Mouse (Mus musculus) ovary, adult 18-20 months (tissue): ENCODE measurements around the gene Apon.
A peak's percentile ranks its signal among the peaks of the same experiment; 100 is the strongest.
"Not testable (repeated sequence)": the region's sequence is repeated elsewhere in the genome, so short reads cannot be mapped to it uniquely, and the experiment has no call there.

Source experiments
- DNase-seq: peaks from one replicate; pipeline ENCODE4 v3.0.0; 2022; ENCODE audit warnings: low spot score, mixed read lengths

Apon gene

DNA sequence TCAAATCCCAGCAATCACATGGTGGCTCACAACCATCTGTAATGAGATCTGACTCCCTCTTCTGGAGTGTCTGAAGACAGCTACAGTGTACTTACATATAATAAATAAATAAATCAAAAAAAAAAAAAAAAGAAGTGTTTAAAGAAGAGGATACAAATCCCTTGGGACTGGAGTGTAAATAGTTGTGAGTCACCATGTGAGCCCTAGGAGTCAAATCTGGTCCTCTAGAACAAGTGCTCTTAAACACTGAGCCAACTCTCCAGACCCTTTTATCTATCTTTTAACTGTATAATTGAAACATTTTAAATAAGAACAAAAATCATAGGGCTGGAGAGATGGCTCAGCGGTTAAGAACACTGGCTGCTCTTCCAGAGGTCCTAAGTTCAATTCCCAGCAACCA lies 21.5 kb downstream of the Apon start:
- not testable (repeated sequence) for DNase-seq

DNA sequence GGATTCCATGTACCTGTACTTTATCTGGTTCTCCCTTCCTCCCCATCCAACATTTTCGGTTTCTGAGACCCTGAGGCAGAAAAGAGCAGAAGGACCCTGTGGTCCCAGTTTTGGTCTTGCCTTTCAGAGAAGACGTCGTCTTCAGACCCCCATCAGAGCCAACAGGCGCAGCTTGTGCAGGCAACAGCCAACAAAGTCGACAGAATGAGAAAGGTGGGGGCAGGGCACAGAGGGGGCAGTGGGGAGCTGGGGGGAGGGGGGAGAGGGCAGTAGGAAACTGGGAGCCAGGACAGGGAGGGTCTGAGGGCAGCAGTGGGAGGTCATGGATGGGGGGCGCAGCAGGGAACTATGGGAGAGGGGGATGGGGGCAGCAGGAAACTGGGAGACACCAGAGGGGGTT lies 24.3 kb downstream of the Apon start:
- no peak for DNase-seq

DNA sequence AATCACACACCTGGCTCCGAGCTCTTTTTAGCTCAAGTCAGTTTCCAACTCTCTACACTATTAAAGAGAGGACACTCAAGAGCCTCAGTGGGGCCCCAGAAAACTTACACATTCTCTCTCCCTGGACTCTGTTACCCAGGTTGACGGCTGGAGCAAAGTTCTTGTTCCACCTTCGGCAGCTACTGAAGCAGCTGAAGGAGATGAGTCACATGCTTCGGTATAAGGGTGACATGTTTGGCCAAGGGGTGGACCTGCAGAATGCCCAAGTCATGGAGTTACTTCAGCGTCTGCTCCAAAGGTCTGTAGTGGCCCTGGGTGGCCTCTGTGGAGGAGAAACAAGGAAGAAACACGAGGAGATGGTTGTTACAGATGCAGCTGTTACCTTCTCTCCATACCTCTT lies 27.0 kb downstream of the Apon start:
- no peak for DNase-seq

DNA sequence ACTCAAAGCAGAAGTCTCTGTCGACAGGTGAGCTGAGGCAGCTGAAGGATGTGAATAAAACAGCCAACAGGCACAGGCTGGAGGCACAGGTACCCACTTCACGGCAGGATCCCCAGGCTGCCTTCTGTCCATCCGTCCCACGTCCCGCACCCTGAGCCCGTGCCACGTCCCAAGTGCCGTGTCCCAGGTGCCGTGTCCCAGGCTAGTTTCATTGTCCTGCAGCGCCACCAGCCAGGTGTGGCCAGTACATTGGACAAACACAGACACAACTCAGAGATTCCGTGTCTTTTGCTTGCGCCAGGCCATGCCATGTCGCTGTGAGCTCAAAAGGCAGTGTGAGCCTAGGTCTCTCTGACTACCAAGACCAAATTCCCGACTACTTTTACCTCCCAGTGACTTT lies 27.8 kb downstream of the Apon start:
- no peak for DNase-seq

- no peak for DNase-seq
Observed at GRCm38 (mm10) chr10:128282886-128283450, 29.1 kb downstream of the Apon start.

GRCm38 (mm10) chr10:128283604-128284579 lies 30.0 kb downstream of the Apon start:
- DNase-seq, result no peak

GRCm38 (mm10) chr10:128290594-128290993 lies 36.7 kb downstream of the Apon start:
- not testable (repeated sequence) for DNase-seq

GRCm38 (mm10) chr10:128296370-128297090 lies 42.6 kb downstream of the Apon start:
- DNase-seq, result no peak

DNA sequence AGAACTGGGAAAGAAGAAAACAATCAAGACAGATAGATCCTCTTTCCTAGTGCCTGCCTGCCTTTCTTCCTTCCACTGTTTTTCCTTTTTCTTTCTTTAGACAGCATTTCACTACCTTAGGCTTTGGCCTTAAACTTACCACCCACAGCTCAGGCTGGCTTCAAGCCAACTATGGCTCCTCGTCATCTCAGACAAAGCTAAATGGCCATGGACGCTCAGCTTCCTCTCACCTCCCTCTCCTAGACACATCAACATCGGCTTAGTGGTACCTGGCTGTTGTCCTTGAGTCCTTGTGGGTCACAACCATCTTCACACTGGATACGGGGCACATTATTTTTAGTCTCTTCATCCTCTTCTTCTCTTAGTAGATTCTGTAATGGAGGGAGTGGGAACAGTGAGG lies 43.3 kb downstream of the Apon start:
- DNase-seq, result no peak

GRCm38 (mm10) chr10:128297622-128298021 lies 43.7 kb downstream of the Apon start:
- DNase-seq, result no peak

DNA sequence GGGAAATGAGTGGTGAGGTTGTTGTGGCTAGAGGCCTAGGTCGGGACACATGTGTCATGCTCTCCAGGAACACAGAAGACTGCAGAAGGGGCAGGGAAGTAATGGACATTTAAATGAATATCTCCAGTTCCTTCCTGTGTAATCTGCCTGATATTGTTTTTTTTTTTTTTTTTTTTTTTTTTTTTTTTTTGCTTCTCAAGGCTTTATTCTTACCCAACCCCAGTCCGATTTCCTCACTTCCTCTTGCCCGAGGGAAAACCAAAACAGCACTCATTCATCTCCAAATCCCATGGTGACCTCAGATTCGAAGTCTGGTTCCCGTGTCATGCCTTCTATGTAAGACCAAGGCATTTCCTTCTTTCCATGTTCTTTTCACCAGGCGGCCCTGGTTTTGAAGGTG lies 44.3 kb downstream of the Apon start:
- DNase-seq, result no peak

- DNase-seq, result no peak
Observed at GRCm38 (mm10) chr10:128298702-128299171, 44.8 kb downstream of the Apon start, which contains the start of gene Il23a. Gene Il23a, minus strand, starts transcription at chr10:128298752.

DNA sequence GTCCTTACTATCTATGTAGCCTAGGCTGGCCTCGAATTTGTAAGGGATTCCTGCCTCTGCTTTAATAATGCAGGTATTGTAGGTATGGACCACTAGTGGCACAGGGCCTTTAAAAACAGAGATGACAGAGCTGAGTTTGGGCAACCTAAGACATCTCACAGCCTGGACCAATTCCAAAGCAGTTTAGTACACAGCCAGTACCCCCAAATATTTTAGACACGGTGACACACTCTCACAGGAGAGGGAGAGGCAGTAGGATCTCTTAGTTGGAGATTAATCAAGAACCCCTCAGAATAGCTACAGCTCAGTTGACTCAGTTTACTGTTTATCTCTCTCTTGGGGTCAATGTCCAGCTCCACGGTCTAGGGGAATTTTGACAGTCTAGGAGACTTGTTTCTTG lies 48.5 kb downstream of the Apon start:
- DNase-seq, result no peak

DNA sequence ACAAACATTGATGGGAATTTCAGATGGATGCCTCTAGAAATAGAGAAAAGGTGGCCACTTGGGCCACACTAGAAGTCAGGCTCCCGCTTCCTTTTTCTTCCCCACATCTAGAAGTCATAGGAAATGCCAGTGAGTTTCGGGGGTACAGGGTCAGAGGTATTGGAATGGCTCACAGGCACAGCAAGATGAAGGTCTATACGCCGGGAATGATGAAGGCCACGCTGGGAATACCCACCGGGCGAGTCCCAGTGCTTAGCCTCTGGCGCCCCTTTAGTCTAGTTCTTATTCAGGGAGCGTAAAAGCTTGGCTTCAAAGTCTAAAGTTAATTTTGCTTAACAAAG lies 48.9 kb downstream of the Apon start:
- no peak for DNase-seq

DNA sequence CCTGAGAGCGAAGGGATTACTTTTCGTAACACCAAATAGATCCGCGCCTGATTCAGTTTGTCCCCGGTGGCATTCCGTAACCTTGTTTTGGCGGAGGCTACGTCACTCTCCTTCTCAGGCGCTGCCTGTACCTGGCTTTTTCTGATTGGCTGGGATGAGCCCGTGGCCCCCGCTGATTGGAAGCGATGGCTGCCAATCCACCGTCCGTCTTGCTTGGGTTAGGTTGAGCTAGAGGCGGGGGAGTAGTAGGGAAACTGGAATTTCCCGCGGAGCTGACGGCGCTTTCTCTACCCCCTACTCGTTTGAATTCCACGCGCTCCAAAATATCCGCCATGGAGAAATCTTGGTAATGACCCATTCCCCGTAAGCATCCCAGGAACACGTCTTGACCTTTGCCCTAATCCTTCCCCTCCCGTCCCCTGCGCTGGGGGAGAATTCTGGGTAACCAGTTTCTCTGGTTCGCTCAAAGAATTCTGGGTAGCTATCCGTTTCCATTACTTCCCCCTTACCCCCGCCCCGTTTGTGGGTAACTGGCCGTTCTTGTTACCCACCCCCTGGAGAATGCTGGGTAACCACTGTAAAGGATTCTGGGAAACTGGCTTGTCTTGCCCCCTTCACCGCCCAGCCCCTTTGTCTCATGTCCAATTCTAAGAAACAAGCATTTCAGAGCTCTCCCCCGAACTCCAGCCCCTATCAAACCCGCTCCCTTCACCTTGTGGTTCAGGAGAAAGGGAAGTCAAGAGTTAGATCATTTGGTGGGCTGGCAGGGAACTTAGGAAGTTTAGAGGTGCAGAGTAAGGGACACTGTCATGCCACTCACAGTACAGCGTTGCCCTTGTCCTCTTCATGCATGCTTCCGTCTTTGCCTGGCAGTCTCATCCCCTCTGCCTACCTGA lies 49.5 kb downstream of the Apon start, which contains the start of gene Pan2:
TSS of gene Pan2 (plus strand) at position 210 of the 896 bp plus-strand sequence.
- DNase-seq, result peak; percentile 99
